Mouse (Mus musculus) ES-E14 (cell line): Measurements from ENCODE around the gene Gm5142.

Experiments used
- CHD2 ChIP-seq: IDR thresholded peaks from 2 replicates; pipeline ENCODE4 v1.6.1; 2014; ENCODE audit warnings: mild to moderate bottlenecking, low read depth, low read length, inconsistent platforms
- ZC3H11A ChIP-seq: IDR thresholded peaks from 2 replicates; pipeline ENCODE4 v1.6.1; 2012; ENCODE audit warnings: low read depth, mild to moderate bottlenecking, inconsistent platforms, low read length, borderline replicate concordance

DNA sequence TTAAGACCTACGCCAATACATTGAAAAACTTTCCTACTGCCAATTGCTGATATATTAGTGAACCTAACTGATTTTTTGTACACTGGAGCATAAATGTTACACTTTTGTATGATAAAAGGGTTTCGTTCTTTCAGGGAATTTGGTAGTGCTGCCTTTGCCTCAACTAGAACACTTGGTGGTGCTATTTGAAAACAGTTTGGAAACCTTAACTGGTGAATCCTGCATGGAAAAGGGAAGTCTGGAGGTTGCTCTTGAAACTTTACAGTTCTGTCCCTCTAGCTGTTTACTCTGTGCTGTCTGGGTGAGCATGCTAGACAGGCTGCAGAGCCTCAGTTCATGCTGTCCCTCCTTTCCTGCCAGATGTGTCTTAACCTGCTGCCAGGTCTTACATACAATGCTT is 23.0 kb downstream of the Gm5142 start:
- TF ChIP-seq CHD2: no peak
- no peak for TF ChIP-seq ZC3H11A
